Mouse (Mus musculus) erythroblast, embryonic 14.5 days (primary cell): Measurements from ENCODE around the gene Slc35e2. TPM values are rescaled to one million over a fixed set of nuclear protein-coding genes. Genes with fewer than 3 reads are reported as not detected.

Experiments
- H3K27me3 ChIP-seq: 2 replicates; pipeline ENCODE4 v1.6.1; 2012; ENCODE audit warnings: inconsistent platforms; ENCODE audit not compliant: control insufficient read depth
- H3K36me3 ChIP-seq: 2 replicates; pipeline ENCODE4 v1.6.1; 2012; ENCODE audit warnings: mild to moderate bottlenecking, inconsistent platforms; ENCODE audit not compliant: control insufficient read depth
- H3K4me1 ChIP-seq: 2 replicates; pipeline ENCODE4 v1.6.1; 2012; ENCODE audit warnings: inconsistent platforms; ENCODE audit not compliant: control insufficient read depth
- H3K4me3 ChIP-seq: replicated peaks from 2 replicates; pipeline ENCODE3; 2012; ENCODE audit warnings: moderate library complexity, mild to moderate bottlenecking, inconsistent platforms
- H3K9me3 ChIP-seq: 2 replicates; pipeline ENCODE4 v1.6.1; 2012; ENCODE audit warnings: low read length, inconsistent platforms, mixed read lengths; ENCODE audit not compliant: control insufficient read depth
- GATA1 ChIP-seq: IDR thresholded peaks from 2 replicates; pipeline ENCODE4 v1.6.1; 2012; ENCODE audit warnings: low read length, inconsistent platforms, mixed read lengths
- TAL1 ChIP-seq: IDR thresholded peaks from 3 replicates; pipeline ENCODE4 v1.6.1; 2012; ENCODE audit warnings: low read length, inconsistent platforms, mixed read lengths
- polyA plus RNA-seq: library from polyadenylated mRNA; stranded (reverse); fragments of >175 nt; gene quantifications from 2 replicates; pipeline ENCODE4 v1.2.3, GENCODE M21; 2012

Slc35e2 gene
- polyA plus RNA-seq, 1 experiment = 0.09 TPM

DNA sequence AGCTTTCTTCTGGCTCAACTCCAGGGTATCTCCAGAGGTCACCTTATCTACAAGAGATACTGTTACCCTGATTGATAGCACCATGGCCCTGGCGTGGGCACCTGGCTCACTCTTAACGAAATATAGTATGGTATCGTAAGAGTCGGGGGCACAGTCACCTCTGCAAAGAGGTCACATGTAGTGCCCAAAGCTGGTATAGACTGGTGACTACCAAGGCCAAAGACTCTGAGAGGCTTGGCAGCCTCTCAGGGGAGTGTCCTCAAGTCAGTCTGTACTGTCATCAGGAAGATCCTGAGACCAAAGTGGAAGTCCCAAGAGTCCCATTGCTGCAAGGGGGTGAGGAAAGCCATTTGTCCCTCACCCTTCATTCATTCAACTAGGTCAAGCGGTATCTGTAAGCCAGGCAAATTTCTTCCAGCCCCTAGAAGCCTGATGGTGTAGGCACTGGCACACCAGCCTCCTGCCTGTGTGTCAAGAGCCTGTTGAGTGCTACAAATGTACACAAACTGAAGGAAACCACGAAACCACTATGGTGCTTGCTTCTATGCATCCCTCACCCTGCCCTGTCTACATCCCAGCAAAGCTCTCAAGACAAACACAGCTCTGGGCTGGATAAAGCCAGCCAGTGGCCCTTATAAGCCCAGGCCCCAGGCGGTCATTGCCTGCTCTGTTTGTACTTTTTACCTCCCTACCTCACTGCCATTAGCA, 10.1 kb upstream of the Slc35e2 start:
- H3K9me3 ChIP-seq = no peaks in the 10 kb centered on the region
- peaks cover 47% of the 10 kb centered on the region for H3K36me3 ChIP-seq

GRCm38 (mm10) chr4:155593780-155594179, 7.4 kb upstream of the Slc35e2 start:
- no peak overlapping the region for H3K4me3 ChIP-seq
- peaks cover 26% of the 10 kb centered on the region for H3K4me1 ChIP-seq
- H3K27me3 ChIP-seq = no peaks in the 10 kb centered on the region
- TF ChIP-seq GATA1 (no peak), TAL1 (no peak)
- H3K9me3 ChIP-seq = no peaks in the 10 kb centered on the region
- H3K36me3 ChIP-seq = peaks cover 21% of the 10 kb centered on the region

More for the DNA sequence above, 10.1 kb upstream of the Slc35e2 start:
- H3K4me3 ChIP-seq = no peak overlapping the region
- no peak for TF ChIP-seq GATA1
- TF ChIP-seq TAL1 = no peak
- H3K27me3 ChIP-seq = no peaks in the 10 kb centered on the region
- peaks cover 3% of the 10 kb centered on the region for H3K4me1 ChIP-seq

DNA sequence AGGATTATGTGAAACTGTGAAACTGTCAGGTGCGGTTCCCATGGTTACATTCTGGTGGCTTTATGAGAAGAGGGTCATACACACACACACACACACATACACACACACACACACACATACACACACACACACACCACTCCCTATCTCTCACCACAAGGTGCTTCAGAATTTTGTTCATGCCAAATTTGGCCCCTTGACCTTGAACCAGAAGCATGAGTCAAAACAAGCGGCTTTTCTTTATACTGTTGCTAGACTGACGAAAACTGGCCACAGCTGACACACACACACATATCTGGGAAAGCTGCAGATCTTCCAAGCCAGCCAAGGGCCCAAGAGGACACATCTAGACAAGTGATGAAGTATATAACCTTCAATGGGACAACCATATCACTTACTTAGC, 5.4 kb upstream of the Slc35e2 start:
- Histone ChIP-seq H3K4me1 (peaks cover 45% of the 10 kb centered on the region), H3K27me3 (no peaks in the 10 kb centered on the region), H3K4me3 (no peak overlapping the region), H3K9me3 (no peaks in the 10 kb centered on the region), H3K36me3 (0 out of 2 replicates have a peak, but pooled peaks cover 2% of the 10 kb centered on the region)
- TF ChIP-seq TAL1 (no peak), GATA1 (no peak)

GRCm38 (mm10) chr4:155596606-155597005, 4.6 kb upstream of the Slc35e2 start:
- Histone ChIP-seq H3K4me3 (no peak overlapping the region), H3K36me3 (no peaks in the 10 kb centered on the region), H3K4me1 (peaks cover 49% of the 10 kb centered on the region), H3K27me3 (no peaks in the 10 kb centered on the region), H3K9me3 (no peaks in the 10 kb centered on the region)
- TF ChIP-seq TAL1 = no peak
- no peak for TF ChIP-seq GATA1

DNA sequence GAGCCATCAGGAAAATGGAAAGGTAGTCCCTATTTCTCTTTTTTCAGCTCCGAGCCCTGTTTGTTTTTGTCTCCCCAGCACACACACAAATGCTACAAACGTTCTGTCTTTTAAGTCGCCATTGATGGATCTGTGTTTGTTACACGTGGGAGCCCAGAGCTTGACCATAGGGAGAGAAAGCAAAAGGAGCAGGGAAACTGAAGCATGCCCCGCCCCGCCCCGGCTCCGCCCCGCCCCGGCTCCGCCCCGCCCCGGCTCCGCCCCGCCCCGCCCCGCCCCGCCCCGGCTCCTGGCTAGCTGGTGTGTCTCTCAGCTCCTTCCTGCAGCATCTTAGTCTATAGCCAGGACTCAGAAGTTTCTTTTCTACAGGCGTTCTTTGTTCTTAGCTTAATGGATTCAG, 2.7 kb upstream of the Slc35e2 start:
- Histone ChIP-seq H3K36me3 (peaks cover 8% of the 10 kb centered on the region), H3K9me3 (no peaks in the 10 kb centered on the region), H3K4me1 (peaks cover 64% of the 10 kb centered on the region), H3K4me3 (no peak overlapping the region), H3K27me3 (no peaks in the 10 kb centered on the region)
- TF ChIP-seq GATA1 = no peak
- TF ChIP-seq TAL1 = no peak

GRCm38 (mm10) chr4:155599901-155600825, 1.1 kb upstream of the Slc35e2 start:
- peaks cover 78% of the 10 kb centered on the region for H3K4me1 ChIP-seq
- H3K27me3 ChIP-seq = no peaks in the 10 kb centered on the region
- TF ChIP-seq GATA1 = no peak
- no peak for TF ChIP-seq TAL1
- no peaks in the 10 kb centered on the region for H3K9me3 ChIP-seq
- H3K4me3 ChIP-seq = peak overlapping the region; percentile 97
- H3K36me3 ChIP-seq = peaks cover 22% of the 10 kb centered on the region

DNA sequence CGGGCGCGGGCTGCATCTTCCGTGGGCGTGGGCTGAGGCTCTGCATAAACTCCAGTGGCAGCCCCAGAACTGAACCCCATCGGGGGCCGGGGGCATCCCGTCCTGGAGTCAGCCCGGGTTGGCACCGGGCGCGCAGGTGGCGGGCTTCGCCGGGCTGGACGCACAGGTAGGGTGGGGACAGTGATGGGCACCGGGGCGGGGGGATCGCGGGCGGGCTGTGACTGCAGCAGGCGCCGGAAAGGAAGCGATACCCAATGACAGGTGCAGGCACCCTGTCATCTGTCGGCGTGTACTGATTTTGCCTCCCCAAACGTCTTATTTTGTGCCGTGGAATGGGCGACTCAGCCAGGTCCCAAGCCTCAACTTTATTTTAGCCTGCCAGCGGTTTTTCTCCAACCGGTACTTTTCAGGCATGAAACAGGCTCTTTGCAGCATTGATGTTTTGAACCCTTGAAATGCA, 811 bp downstream of the Slc35e2 start:
- Histone ChIP-seq H3K4me1 (peaks cover 67% of the 10 kb centered on the region), H3K27me3 (no peaks in the 10 kb centered on the region), H3K9me3 (no peaks in the 10 kb centered on the region), H3K4me3 (peak overlapping the region; percentile 97), H3K36me3 (peaks cover 36% of the 10 kb centered on the region)
- TF ChIP-seq TAL1 (no peak), GATA1 (no peak)

- Histone ChIP-seq H3K4me3 (peak overlapping the region; percentile 97), H3K36me3 (peaks cover 42% of the 10 kb centered on the region), H3K4me1 (peaks cover 62% of the 10 kb centered on the region), H3K9me3 (no peaks in the 10 kb centered on the region), H3K27me3 (no peaks in the 10 kb centered on the region)
- TF ChIP-seq TAL1 (peak; percentile 36; the same call in 1 of the 3 replicates), GATA1 (no peak)
These were observed 1.5 kb downstream of the Slc35e2 start for GRCm38 (mm10) chr4:155602753-155603152.

DNA sequence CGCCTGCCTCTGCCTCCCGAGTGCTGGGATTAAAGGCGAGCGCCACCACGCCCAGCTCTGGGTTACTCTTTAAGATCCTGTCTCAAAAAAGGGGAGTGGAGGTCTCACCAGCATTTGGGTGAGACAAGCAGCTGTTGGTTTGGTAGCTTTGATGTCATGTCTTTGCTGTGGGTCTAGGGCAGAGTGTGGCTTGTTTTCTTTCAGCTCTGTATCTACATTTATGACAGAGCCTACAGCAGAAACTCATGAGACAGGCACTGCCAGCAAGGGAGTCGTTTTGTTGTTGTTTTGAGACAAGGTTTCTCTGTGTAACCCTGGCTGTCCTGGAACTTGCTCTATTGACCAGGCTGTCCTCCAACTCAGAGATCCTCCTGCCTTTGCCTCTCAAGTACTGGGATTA, 2.6 kb downstream of the Slc35e2 start:
- H3K4me1 ChIP-seq = peaks cover 52% of the 10 kb centered on the region
- peaks cover 52% of the 10 kb centered on the region for H3K36me3 ChIP-seq
- no peak overlapping the region for H3K4me3 ChIP-seq
- no peak for TF ChIP-seq TAL1
- no peak for TF ChIP-seq GATA1
- no peaks in the 10 kb centered on the region for H3K9me3 ChIP-seq
- H3K27me3 ChIP-seq = no peaks in the 10 kb centered on the region
